In the genomic region with DNA sequence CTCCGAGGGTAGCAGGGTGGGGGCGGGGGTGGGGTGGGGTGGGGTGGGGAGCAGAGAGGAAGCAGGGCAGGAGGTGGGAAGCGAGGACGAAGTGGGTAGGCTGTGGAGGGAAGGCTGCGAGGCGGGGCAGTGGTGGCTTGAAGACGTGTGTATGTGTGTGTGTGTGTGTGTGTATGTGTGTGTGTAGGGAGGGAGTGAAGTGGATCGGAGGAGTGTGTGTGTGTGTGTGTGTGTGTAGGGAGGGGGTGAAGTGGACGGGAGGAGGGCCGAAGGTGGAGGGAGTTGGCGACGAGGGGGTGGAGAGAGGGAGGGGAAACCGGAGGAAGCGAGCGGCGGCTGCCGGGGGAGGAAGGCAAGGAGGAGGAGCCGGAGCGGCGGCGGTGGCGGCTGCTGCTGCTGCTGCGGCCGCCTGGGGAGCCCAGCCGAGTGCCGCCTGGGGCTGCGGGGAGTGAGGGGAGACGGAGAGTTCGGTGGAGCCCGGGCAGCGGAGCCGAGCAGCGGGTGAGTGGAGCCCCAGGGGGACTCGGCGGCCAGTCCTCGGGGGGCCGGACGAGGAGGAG, we compare ENCODE assay signal across 8 mouse cellular contexts. TPM values are rescaled to one million over a fixed set of nuclear protein-coding genes. Genes with fewer than 3 reads are reported as not detected.
DNase-seq lines count a peak whose midpoint lies in the region.

A gene (plus strand): TSS at position 351 of the 560 bp plus-strand sequence.

- H3K27me3 ChIP-seq in hindbrain, embryonic 10.5 days (ENCODE audit: insufficient read depth, poor library complexity, severe bottlenecking) = peaks cover 62% of the 10 kb centered on the region

- 10% methylated on average over 15 of the region's 38 CpGs for WGBS in hindbrain, embryonic 10.5 days

- no peaks in the 10 kb centered on the region for H3K9me3 ChIP-seq in hindbrain, embryonic 10.5 days

- DNase-seq in MEL-GATA-1-ER (ENCODE audit: extremely low read depth, low read depth) = peak; percentile 96
- DNase-seq in cerebellum, adult 9-11 months = peak; percentile 82
- peak in 1 of 2 experiments; percentile 42 for DNase-seq in frontal cortex, adult 2 months (ENCODE audit: extremely low spot score in 1 of 2, low spot score in 1 of 2)
- DNase-seq in hindbrain, embryonic 10.5 days (ENCODE audit: low spot score) = peak; percentile 81
- DNase-seq in layer of hippocampus, postnatal 14 days (ENCODE audit: low spot score in 2 of 2) = peak; percentile 47 to 56
- peak; percentile 91 for DNase-seq in lung, postnatal 10 days
- DNase-seq in ovary, postnatal 36 days (ENCODE audit: low spot score) = peak; percentile 84
- peak; percentile 79 for DNase-seq in thymus, postnatal 25 days

- H3K4me1 ChIP-seq in hindbrain, embryonic 10.5 days (replicated peaks) = peaks cover 49% of the 10 kb centered on the region

- H3K27ac ChIP-seq in hindbrain, embryonic 10.5 days = peak within 1 kb of the TSS; percentile 94

- peak within 1 kb of the TSS; percentile 65 for H3K4me3 ChIP-seq in hindbrain, embryonic 10.5 days

- no peaks in the 10 kb centered on the region for H3K36me3 ChIP-seq in hindbrain, embryonic 10.5 days

RNA-seq across cellular contexts. Expression of the gene that starts here (rescaled TPM):
- 13.9 and 15.6 TPM in 2 replicates for polyA plus RNA-seq in frontal cortex, adult 2 months (2012; rRNA removed)
- polyA plus RNA-seq in hindbrain, embryonic 10.5 days (2016; fragmentation: Nextera tagmentation; extraction: Ambion mirVana) = 42.9 and 60.9 TPM in 2 replicates
- 10 to 100 TPM; 25.8 to 27.0 TPM for total RNA-seq in layer of hippocampus, postnatal 14 days (2021)
